Mouse (Mus musculus) intestine, postnatal 0 days (tissue): ENCODE results near the gene Srsf7. TPM values are rescaled to one million over a fixed set of nuclear protein-coding genes. Genes with fewer than 3 reads are reported as not detected.
A peak's percentile ranks its signal among the peaks of the same experiment; 100 is the strongest.

Source experiments
- ATAC-seq: fragments of 200-750 bp; cut with Nextera tagmentation; 2 replicates; pipeline ENCODE4 v1.8.0; 2017; ENCODE audit warnings: mild to moderate bottlenecking, moderate TSS enrichment, moderate library complexity
- H3K27ac ChIP-seq: fragments of 300-500 bp; sonication (generic); 2 replicates; pipeline ENCODE4 v1.5.1; 2014; ENCODE audit warnings: mild to moderate bottlenecking, low read depth, low read length, moderate library complexity
- H3K27me3 ChIP-seq: fragments of 300-500 bp; sonication (generic); replicated peaks from 2 replicates; pipeline ENCODE4 v1.6.1; 2014; ENCODE audit warnings: low read length, mixed read lengths; ENCODE audit not compliant: control insufficient read depth, insufficient read depth
- H3K36me3 ChIP-seq: fragments of 300-500 bp; sonication (generic); 2 replicates; pipeline ENCODE4 v1.6.1; 2014; ENCODE audit warnings: mild to moderate bottlenecking, moderate library complexity; ENCODE audit not compliant: control insufficient read depth, insufficient read depth
- H3K4me1 ChIP-seq: fragments of 300-500 bp; sonication (generic); replicated peaks from 2 replicates; pipeline ENCODE4 v1.6.1; 2014; ENCODE audit warnings: antibody characterized with exemption, low read length, mixed read lengths; ENCODE audit not compliant: control insufficient read depth, insufficient read depth
- H3K4me2 ChIP-seq: fragments of 300-500 bp; sonication (generic); replicated peaks from 2 replicates; pipeline ENCODE4 v1.6.1; 2014; ENCODE audit warnings: low read depth, mild to moderate bottlenecking, moderate library complexity
- H3K4me3 ChIP-seq: fragments of 300-500 bp; sonication (generic); 2 replicates; pipeline ENCODE4 v1.5.1; 2014; ENCODE audit warnings: low read depth, low read length
- H3K9ac ChIP-seq: fragments of 300-500 bp; sonication (generic); 2 replicates; pipeline ENCODE4 v1.6.1; 2014; ENCODE audit warnings: mild to moderate bottlenecking, low read depth, low read length
- H3K9me3 ChIP-seq: fragments of 300-500 bp; sonication (generic); 2 replicates; pipeline ENCODE4 v1.6.1; 2016; ENCODE audit warnings: mixed run types; ENCODE audit not compliant: control insufficient read depth
- CTCF ChIP-seq: sonication (generic); IDR thresholded peaks from 2 replicates; pipeline ENCODE4 v1.5.1; 2016; ENCODE audit warnings: low read depth, mild to moderate bottlenecking, control low read depth, antibody characterized with exemption, moderate library complexity
- WGBS: fragments of 180-500 bp; shearing (Covaris S2); extraction: QIAGEN DNeasy Blood & Tissue Kit; methylation state at CpG from one replicate; pipeline ENCODE4 v1.1.7; 2014; 5-methylcytosine and 5-hydroxymethylcytosine counted together
- polyA plus RNA-seq: library from polyadenylated mRNA; unstranded; fragments of >200 nt; fragmentation: Nextera tagmentation; extraction: Ambion mirVana; gene quantifications from 2 replicates; pipeline ENCODE4 v1.2.1, GENCODE M21; 2015

The Srsf7 gene
- 169 and 174 TPM in 2 replicates for polyA plus RNA-seq

GRCm38 (mm10) chr17:80206671-80207581 lies at the start of gene Srsf7, which contains the start of gene Ttc39d:
TSS of gene Srsf7 (minus strand) at chr17:80207307.
TSS of gene Ttc39d (plus strand) at chr17:80207460.
- H3K4me3 ChIP-seq = peak within 1 kb of the TSS; percentile 98
- peak within 1 kb of the TSS; percentile 94 for H3K27ac ChIP-seq
- WGBS = under 1% methylated on average over 94 of the region's 95 CpGs
- H3K9ac ChIP-seq = peak within 1 kb of the TSS; percentile 89
- ATAC-seq = peak; percentile 95
- H3K9me3 ChIP-seq = no peaks in the 10 kb centered on the region
- no peaks in the 10 kb centered on the region; the same call in 1 of the 2 replicates for H3K4me1 ChIP-seq
- peak within 1 kb of the TSS; percentile 90 for H3K4me2 ChIP-seq
- H3K36me3 ChIP-seq = peaks cover 26% of the 10 kb centered on the region
- no peak for TF ChIP-seq CTCF
- no peaks in the 10 kb centered on the region for H3K27me3 ChIP-seq

GRCm38 (mm10) chr17:80255208-80255607 lies 48.1 kb upstream of the Srsf7 start:
- Histone ChIP-seq H3K9me3 (no peaks in the 10 kb centered on the region), H3K9ac (no peak overlapping the region), H3K4me1 (no peaks in the 10 kb centered on the region), H3K4me3 (no peak overlapping the region), H3K36me3 (peaks cover 74% of the 10 kb centered on the region), H3K27ac (peak overlapping the region; percentile 30), H3K27me3 (no peaks in the 10 kb centered on the region), H3K4me2 (peak overlapping the region; percentile 46; the same call in 1 of the 2 replicates)
- TF ChIP-seq CTCF = no peak
- ATAC-seq = peak; percentile 90
- 19% methylated on average over 13 of the region's 13 CpGs for WGBS

- peaks cover 73% of the 10 kb centered on the region for H3K36me3 ChIP-seq
- no peak overlapping the region for H3K4me3 ChIP-seq
- no peak for ATAC-seq
- TF ChIP-seq CTCF = no peak
- no peaks in the 10 kb centered on the region for H3K9me3 ChIP-seq
- no peaks in the 10 kb centered on the region for H3K4me1 ChIP-seq
- no peak overlapping the region for H3K9ac ChIP-seq
- no peaks in the 10 kb centered on the region for H3K27me3 ChIP-seq
- 90% methylated on average over 5 of the region's 5 CpGs for WGBS
- H3K27ac ChIP-seq = peak overlapping the region; percentile 42; the same call in 1 of the 2 replicates
- no peak overlapping the region for H3K4me2 ChIP-seq
These were observed 47.3 kb upstream of the Srsf7 start for GRCm38 (mm10) chr17:80254421-80254820.

- no peaks in the 10 kb centered on the region for H3K9me3 ChIP-seq
- TF ChIP-seq CTCF = no peak
- H3K4me3 ChIP-seq = no peak overlapping the region
- no peak overlapping the region for H3K9ac ChIP-seq
- H3K4me1 ChIP-seq = no peaks in the 10 kb centered on the region
- H3K27me3 ChIP-seq = no peaks in the 10 kb centered on the region
- H3K4me2 ChIP-seq = no peak overlapping the region
- 0 out of 2 replicates have a peak overlapping the region, but pooled peaks have one; percentile 15 for H3K27ac ChIP-seq
- no peak for ATAC-seq
- H3K36me3 ChIP-seq = peaks cover 71% of the 10 kb centered on the region
- WGBS = 76% methylated on average over 13 of the region's 13 CpGs
These were observed 45.8 kb upstream of the Srsf7 start for GRCm38 (mm10) chr17:80252757-80253525.

- H3K4me2 ChIP-seq = no peak overlapping the region
- no peaks in the 10 kb centered on the region for H3K9me3 ChIP-seq
- TF ChIP-seq CTCF = no peak
- WGBS = 66% methylated on average over 13 of the region's 13 CpGs
- no peak overlapping the region for H3K27ac ChIP-seq
- peaks cover 79% of the 10 kb centered on the region for H3K36me3 ChIP-seq
- no peak overlapping the region for H3K4me3 ChIP-seq
- H3K27me3 ChIP-seq = no peaks in the 10 kb centered on the region
- ATAC-seq = no peak
- H3K9ac ChIP-seq = no peak overlapping the region
- H3K4me1 ChIP-seq = no peaks in the 10 kb centered on the region
These were observed 36.0 kb upstream of the Srsf7 start for GRCm38 (mm10) chr17:80243116-80243515.

- Histone ChIP-seq H3K36me3 (peaks cover 67% of the 10 kb centered on the region), H3K9me3 (no peaks in the 10 kb centered on the region), H3K27me3 (no peaks in the 10 kb centered on the region), H3K4me3 (no peak overlapping the region), H3K9ac (no peak overlapping the region), H3K27ac (no peak overlapping the region), H3K4me2 (no peak overlapping the region), H3K4me1 (no peaks in the 10 kb centered on the region)
- no peak for TF ChIP-seq CTCF
- no peak for ATAC-seq
- WGBS = 86% methylated on average over 9 of the region's 9 CpGs
These were observed 34.5 kb upstream of the Srsf7 start for GRCm38 (mm10) chr17:80241594-80241993.
